Mouse (Mus musculus) frontal cortex, postnatal 36 days (tissue): Measurements from ENCODE around the gene Vsig2.

ENCODE experiments used
- DNase-seq, 2 experiments: peaks; one replicate each; pipeline ENCODE4 v3.0.0; 2022; ENCODE audit warnings: low spot score in 2 of 2

Gene Vsig2

DNA sequence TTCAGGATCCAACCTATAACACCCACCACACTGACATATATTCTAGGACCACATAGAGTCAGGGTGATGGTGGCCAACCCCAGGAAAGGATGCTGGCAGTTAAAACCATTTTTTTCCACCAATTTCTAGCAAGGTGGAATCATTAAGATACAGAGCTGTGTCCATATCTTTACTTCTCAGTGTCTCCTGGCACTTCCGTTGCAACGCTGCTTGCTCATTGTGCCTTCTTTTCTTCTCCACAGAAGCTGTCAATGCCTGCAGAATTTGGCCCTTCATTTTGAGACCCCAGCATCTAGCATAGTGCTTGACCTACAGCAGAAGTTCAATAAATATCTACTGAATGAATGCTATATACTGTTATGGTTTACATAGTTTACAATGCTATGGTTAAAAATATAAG lies 28.0 kb downstream of the Vsig2 start:
- DNase-seq = no peak

GRCm38 (mm10) chr9:37567454-37567853 lies 28.4 kb downstream of the Vsig2 start:
- no peak for DNase-seq

DNA sequence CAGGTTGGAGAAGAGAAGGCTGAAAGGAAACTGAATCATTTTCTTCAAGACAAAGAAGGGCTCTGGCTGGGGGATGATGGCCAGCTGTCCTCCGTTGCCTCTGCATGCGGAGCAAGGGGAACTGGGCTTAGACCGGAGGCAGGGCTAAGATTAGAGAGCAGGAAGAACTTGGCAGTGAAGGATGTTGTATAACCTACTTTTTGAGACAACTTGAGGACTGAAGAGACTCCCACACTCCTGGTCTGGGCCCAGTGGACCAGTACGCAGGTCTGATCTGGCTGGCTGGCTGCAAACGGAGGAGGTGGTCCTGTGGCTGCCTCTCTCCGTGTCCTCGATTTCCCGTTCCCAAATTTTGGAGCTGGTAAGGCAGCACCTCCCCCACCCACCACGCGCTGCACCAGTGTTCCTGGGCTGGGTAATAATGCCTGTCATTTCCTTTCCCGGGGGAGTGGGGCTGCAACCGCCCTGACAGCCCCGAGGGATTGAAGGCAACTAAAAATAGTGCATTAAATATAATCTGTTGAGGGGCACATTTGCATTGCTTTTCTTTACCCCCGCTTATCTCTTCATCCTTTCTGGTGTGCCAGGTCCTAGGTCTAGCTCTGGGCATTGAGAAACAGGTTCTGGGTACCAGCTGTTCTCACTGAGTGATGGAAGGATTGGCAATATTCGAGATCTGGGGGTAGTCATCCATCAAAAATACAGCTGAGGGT lies 29.0 kb downstream of the Vsig2 start:
- DNase-seq = peak; percentile 76 to 83

- no peak for DNase-seq
Observed at GRCm38 (mm10) chr9:37568605-37569214, 29.7 kb downstream of the Vsig2 start.

GRCm38 (mm10) chr9:37569231-37569835 lies 30.3 kb downstream of the Vsig2 start:
- no peak for DNase-seq

DNA sequence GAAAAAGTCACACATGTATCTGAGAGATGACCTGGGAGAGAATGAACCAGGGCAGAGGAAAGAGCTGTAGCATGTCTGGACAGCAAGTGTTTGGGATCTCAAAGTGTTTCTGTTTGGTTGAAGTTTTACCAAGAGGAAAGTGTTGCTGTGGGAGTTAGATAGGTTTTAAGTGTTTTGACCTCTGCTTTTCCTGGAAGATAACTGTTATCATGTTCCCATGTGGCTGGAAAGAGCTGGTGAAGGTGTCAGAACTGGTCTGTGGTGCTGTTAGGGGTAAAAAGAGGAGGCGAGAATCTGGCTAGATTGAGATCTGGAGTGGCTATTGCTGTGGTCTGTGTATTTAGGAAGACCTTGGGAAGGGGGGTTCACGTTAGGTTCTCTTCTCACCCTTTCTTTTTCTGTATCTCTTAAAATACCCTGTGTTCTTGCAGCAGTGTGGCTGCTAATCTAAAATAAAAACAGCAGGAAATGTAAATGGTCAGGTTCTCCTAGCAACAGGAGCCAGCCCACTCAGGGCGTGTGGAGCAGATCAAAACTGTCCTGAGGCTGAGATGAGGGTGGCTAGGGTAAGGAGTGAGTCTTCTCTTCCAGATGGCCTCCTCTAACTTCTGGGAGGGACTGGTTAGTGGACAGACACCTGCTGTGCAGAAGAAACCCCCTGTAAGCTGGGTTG lies 33.3 kb downstream of the Vsig2 start:
- no peak for DNase-seq

GRCm38 (mm10) chr9:37576436-37576930 lies 37.4 kb downstream of the Vsig2 start:
- peak; percentile 71 to 72 for DNase-seq

- no peak for DNase-seq
Observed at GRCm38 (mm10) chr9:37583594-37583993, 44.5 kb downstream of the Vsig2 start.

GRCm38 (mm10) chr9:37586718-37587117 lies 47.7 kb downstream of the Vsig2 start:
- no peak for DNase-seq

GRCm38 (mm10) chr9:37590381-37590780 lies 51.3 kb downstream of the Vsig2 start:
- no peak for DNase-seq

DNA sequence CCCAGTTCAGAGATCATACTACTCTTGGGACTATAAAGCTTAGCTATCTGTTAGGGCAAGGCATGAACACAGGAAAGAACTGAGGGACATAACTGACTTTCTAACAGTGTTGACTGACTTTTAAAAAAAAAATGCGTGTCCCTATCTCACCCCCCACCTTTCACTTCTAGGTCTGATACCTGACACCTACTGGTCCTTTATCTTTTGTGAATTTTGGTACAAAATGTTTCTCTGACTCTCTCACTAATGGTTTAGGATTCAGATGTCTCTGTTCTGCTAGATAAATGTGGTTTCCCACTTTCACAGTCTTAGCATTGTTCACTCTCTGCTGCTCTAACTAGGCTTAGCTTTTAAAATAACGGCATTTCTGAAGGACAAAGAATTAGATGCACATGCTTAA lies 53.0 kb downstream of the Vsig2 start:
- no peak for DNase-seq

- no peak for DNase-seq
Observed at GRCm38 (mm10) chr9:37592633-37593032, 53.6 kb downstream of the Vsig2 start.

DNA sequence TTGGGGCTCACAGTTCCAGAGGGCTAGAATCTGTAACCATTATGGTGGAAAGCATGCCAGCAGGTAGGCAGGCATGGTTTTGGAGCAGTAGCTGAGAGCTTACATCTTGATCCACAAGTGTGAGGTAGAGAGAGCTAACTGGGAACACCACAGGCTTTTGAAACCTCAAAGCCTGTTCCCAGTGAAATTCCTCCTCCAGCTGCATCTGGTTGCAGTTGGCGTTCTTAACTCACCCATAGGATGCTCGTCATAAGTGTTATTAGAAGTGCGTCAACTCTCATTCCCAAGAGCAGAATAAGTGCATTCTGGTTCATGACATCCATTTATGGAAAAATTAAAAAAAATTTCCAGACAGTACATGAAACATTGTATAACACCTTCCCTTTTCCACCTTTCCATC lies 54.6 kb downstream of the Vsig2 start:
- DNase-seq = no peak
